ENCODE assay signal across 9 mouse cellular contexts in genomic region chr5:35131237-35131636, GRCm38 (mm10). TPM values are rescaled to one million over a fixed set of nuclear protein-coding genes. Genes with fewer than 3 reads are reported as not detected.
DNase-seq lines count a peak whose midpoint lies in the region; ATAC-seq lines count a peak whose summit lies in the region.
"Had no signal": no experiment of that assay in that cellular context is flagged by ENCODE, and none has a peak within 500 bp of the region (broad histone marks: within the 10 kb centered on the region; RNA-seq: fewer than 3 reads in every experiment).

No protein-coding gene starts in this region.

- intact Hi-C loops in left cerebral cortex, postnatal 25 days (cut with DNase I), result loop anchor here (5.0 kb wide), 2 partner anchors 74 to 216 kb away; partner anchors contain the start of gene Dok7

- DNase-seq in hindbrain, embryonic 11.5 days (ENCODE audit: low spot score), result no peak
- DNase-seq in lung, postnatal 10 days, result peak; percentile 13
- DNase-seq in lung, postnatal 25 days (ENCODE audit: low spot score), result no peak
- DNase-seq in cerebellum, adult 9-10 months, result peak; percentile 64
- DNase-seq in left cerebral cortex, postnatal 25 days (ENCODE audit: low spot score in 2 of 2), result no peak

- 0 out of 2 replicates have a peak, but pooled peaks have one; percentile 13 for ATAC-seq in hindbrain, embryonic 15.5 days (ENCODE audit: low FRiP score, low read depth)
- ATAC-seq in hindbrain, embryonic 11.5 days (ENCODE audit: low FRiP score), result no peak
- ATAC-seq in stomach, embryonic 15.5 days (ENCODE audit: insufficient read depth, low FRiP score, low read depth), result 0 out of 2 replicates have a peak, but pooled peaks have one; percentile 15

- no peaks in the 10 kb centered on the region for H3K36me3 ChIP-seq in hindbrain, embryonic 15.5 days
- no peaks in the 10 kb centered on the region for H3K36me3 ChIP-seq in hindbrain, embryonic 11.5 days (ENCODE audit: control insufficient read depth, insufficient read depth, low read length)
- H3K36me3 ChIP-seq in stomach, embryonic 15.5 days, result no peaks in the 10 kb centered on the region
- H3K36me3 ChIP-seq: heart, embryonic 13.5 days had no signal

- WGBS in hindbrain, embryonic 15.5 days, result 45% methylated on average over 1 of the region's 1 CpGs
- 18% methylated on average over 1 of the region's 1 CpGs for WGBS in hindbrain, embryonic 11.5 days
- WGBS in stomach, embryonic 15.5 days, result 17% methylated on average over 1 of the region's 1 CpGs

- no peaks in the 10 kb centered on the region; the same call in 1 of the 2 replicates for H3K4me1 ChIP-seq in hindbrain, embryonic 15.5 days (replicated peaks)
- no peaks in the 10 kb centered on the region for H3K4me1 ChIP-seq in hindbrain, embryonic 11.5 days (replicated peaks; ENCODE audit: control insufficient read depth, insufficient read depth, low read length)
- peaks cover 3% of the 10 kb centered on the region; the same call in 1 of the 2 replicates for H3K4me1 ChIP-seq in stomach, embryonic 15.5 days

- H3K9me3 ChIP-seq in hindbrain, embryonic 15.5 days, result no peaks in the 10 kb centered on the region
- H3K9me3 ChIP-seq in hindbrain, embryonic 11.5 days (ENCODE audit: control insufficient read depth, low read length), result no peaks in the 10 kb centered on the region
- no peaks in the 10 kb centered on the region for H3K9me3 ChIP-seq in stomach, embryonic 15.5 days
- H3K9me3 ChIP-seq: heart, embryonic 13.5 days had no signal

- no peaks in the 10 kb centered on the region for H3K27me3 ChIP-seq in hindbrain, embryonic 15.5 days
- no peaks in the 10 kb centered on the region for H3K27me3 ChIP-seq in hindbrain, embryonic 11.5 days (ENCODE audit: control insufficient read depth, insufficient read depth, low read length)
- H3K27me3 ChIP-seq in stomach, embryonic 15.5 days (replicated peaks), result no peaks in the 10 kb centered on the region

- no peak overlapping the region for H3K27ac ChIP-seq in hindbrain, embryonic 15.5 days (replicated peaks)
- no peak overlapping the region for H3K27ac ChIP-seq in hindbrain, embryonic 11.5 days (ENCODE audit: low read depth, low read length)
- no peak overlapping the region for H3K27ac ChIP-seq in stomach, embryonic 15.5 days
- H3K27ac ChIP-seq: heart, embryonic 13.5 days had no signal

- no peak overlapping the region for H3K9ac ChIP-seq in hindbrain, embryonic 15.5 days
- H3K9ac ChIP-seq in hindbrain, embryonic 11.5 days (ENCODE audit: low read depth, low read length), result no peak overlapping the region
- no peak overlapping the region for H3K9ac ChIP-seq in stomach, embryonic 15.5 days
- H3K9ac ChIP-seq: heart, embryonic 13.5 days had no signal

- H3K4me2 ChIP-seq in hindbrain, embryonic 15.5 days, result no peak overlapping the region
- H3K4me2 ChIP-seq in hindbrain, embryonic 11.5 days (replicated peaks; ENCODE audit: low read depth, low read length), result no peak overlapping the region
- H3K4me2 ChIP-seq in stomach, embryonic 15.5 days, result no peak overlapping the region
- H3K4me2 ChIP-seq: heart, embryonic 13.5 days; liver, embryonic 11.5 days had no signal

- no peak overlapping the region for H3K4me3 ChIP-seq in hindbrain, embryonic 15.5 days
- H3K4me3 ChIP-seq in hindbrain, embryonic 11.5 days (ENCODE audit: low read depth, low read length), result no peak overlapping the region
- no peak overlapping the region for H3K4me3 ChIP-seq in stomach, embryonic 15.5 days (replicated peaks)
- H3K4me3 ChIP-seq: heart, embryonic 13.5 days had no signal

RNA-seq across cellular contexts. Expression of gene Lrpap1, which starts 25.7 kb away (rescaled TPM):
- polyA plus RNA-seq in hindbrain, embryonic 15.5 days (2015; fragmentation: Nextera tagmentation; extraction: Ambion mirVana), result 145 and 146 TPM in 2 replicates
- polyA plus RNA-seq in hindbrain, embryonic 11.5 days (2014; fragmentation: Nextera tagmentation; extraction: Ambion mirVana), result 104 TPM in 2 replicates
- polyA plus RNA-seq in stomach, embryonic 15.5 days (2015; fragmentation: Nextera tagmentation; extraction: Ambion mirVana), result 136 and 168 TPM in 2 replicates
- 100 to 1,000 TPM; 128 to 143 TPM for total RNA-seq in left cerebral cortex, postnatal 25 days (2021)

Comparison
In these comparisons a context has a peak if more than half of its experiments do, and no peak if none do; other contexts are left out.
1. DNase-seq: peak in lung, postnatal 10 days (single experiment) and cerebellum, adult 9-10 months (single experiment); none in hindbrain, embryonic 11.5 days (single experiment), lung, postnatal 25 days (single experiment) and left cerebral cortex, postnatal 25 days (0 of 2).